Mouse (Mus musculus) left cerebral cortex, adult 2 months (tissue): ENCODE measurements around the gene Atf4. TPM values are rescaled to one million over a fixed set of nuclear protein-coding genes. Genes with fewer than 3 reads are reported as not detected.
A peak's percentile ranks its signal among the peaks of the same experiment; 100 is the strongest.

Experiments used
- DNase-seq, 2 experiments: peaks; one replicate each; pipeline ENCODE4 v3.0.0; 2021 to 2022; ENCODE audit warnings: low spot score in 2 of 2, mixed read lengths in 1 of 2; ENCODE audit errors: extremely low spot score in 1 of 2
- H3K27ac ChIP-seq: fragments of 200-600 bp; 2 replicates; pipeline ENCODE4 v1.8.1; 2022
- H3K4me3 ChIP-seq: fragments of 200-600 bp; 2 replicates; pipeline ENCODE4 v1.8.1; 2022
- CTCF ChIP-seq: fragments of 200-600 bp; IDR thresholded peaks from 2 replicates; pipeline ENCODE4 v1.8.1; 2022; ENCODE audit warnings: antibody characterized with exemption, mild to moderate bottlenecking, moderate library complexity
- intact Hi-C: fragments of 180-260 bp; cut with DNase I; formaldehyde crosslinking; loops from one replicate; pipeline ENCODE4 v1.15.1; 2025
- total RNA-seq, 2 experiments: library from RNA; stranded (reverse); gene quantifications; 2 replicates each; pipeline ENCODE4 v1.2.3; 2021

Gene Atf4
- total RNA-seq, 2 experiments from 2014 or later, result 119 to 120 TPM

GRCm38 (mm10) chr15:80263610-80264575 lies 8.9 kb downstream of the Atf4 start, which contains the start of gene Rps19bp1:
Rps19bp1 (minus strand) TSS chr15:80264315.
- Histone ChIP-seq H3K4me3 (peak within 1 kb of the TSS; percentile 84), H3K27ac (peak within 1 kb of the TSS; percentile 50)
- intact Hi-C loops, result loop anchor here (5.0 to 10.0 kb wide), 2 partner anchors 37 to 621 kb away; no protein-coding TSS in a partner anchor
- TF ChIP-seq CTCF, result no peak
- peak; percentile 87 for DNase-seq

GRCm38 (mm10) chr15:80266281-80266680 lies 11.3 kb downstream of the Atf4 start:
- intact Hi-C loops, result loop anchor here (1.0 to 10.0 kb wide), 3 partner anchors 429 to 619 kb away; no protein-coding TSS in a partner anchor
- DNase-seq, result peak; percentile 74 to 80

GRCm38 (mm10) chr15:80271858-80272396 lies 16.9 kb downstream of the Atf4 start:
- no peak for TF ChIP-seq CTCF
- intact Hi-C loops, result no loop called here
- H3K4me3 ChIP-seq, result no peak overlapping the region
- DNase-seq, result no peak
- no peak overlapping the region for H3K27ac ChIP-seq

More at GRCm38 (mm10) chr15:80266281-80266680, 11.3 kb downstream of the Atf4 start:
- H3K27ac ChIP-seq, result no peak overlapping the region
- no peak overlapping the region for H3K4me3 ChIP-seq
- peak; percentile 90 for TF ChIP-seq CTCF

GRCm38 (mm10) chr15:80277107-80277506 lies 22.1 kb downstream of the Atf4 start:
- no peak overlapping the region for H3K4me3 ChIP-seq
- no peak for DNase-seq
- peak; percentile 20 for TF ChIP-seq CTCF
- H3K27ac ChIP-seq, result no peak overlapping the region; the same call in 1 of the 2 replicates
- intact Hi-C loops, result no loop called here

- H3K4me3 ChIP-seq, result no peak overlapping the region
- peak overlapping the region; percentile 88 for H3K27ac ChIP-seq
- intact Hi-C loops, result no loop called here
- no peak for DNase-seq
- TF ChIP-seq CTCF, result no peak
Observed at GRCm38 (mm10) chr15:80277625-80278024, 22.6 kb downstream of the Atf4 start.

GRCm38 (mm10) chr15:80278121-80278759 lies 23.3 kb downstream of the Atf4 start:
- TF ChIP-seq CTCF, result no peak
- intact Hi-C loops, result no loop called here
- DNase-seq, result peak; percentile 67 to 72
- Histone ChIP-seq H3K27ac (peak overlapping the region; percentile 90), H3K4me3 (peak overlapping the region; percentile 34)

GRCm38 (mm10) chr15:80279053-80279452 lies 24.1 kb downstream of the Atf4 start:
- no peak for DNase-seq
- intact Hi-C loops, result no loop called here
- peak overlapping the region; percentile 90 for H3K27ac ChIP-seq
- TF ChIP-seq CTCF, result no peak
- H3K4me3 ChIP-seq, result peak overlapping the region; percentile 34

GRCm38 (mm10) chr15:80280646-80281045 lies 25.7 kb downstream of the Atf4 start:
- H3K27ac ChIP-seq, result no peak overlapping the region
- intact Hi-C loops, result no loop called here
- H3K4me3 ChIP-seq, result no peak overlapping the region
- DNase-seq, result no peak
- peak; percentile 68 for TF ChIP-seq CTCF

GRCm38 (mm10) chr15:80286851-80287415 lies 31.9 kb downstream of the Atf4 start, which contains the start of gene Cacna1i:
Cacna1i (plus strand) TSS chr15:80287238.
- Histone ChIP-seq H3K4me3 (peak within 1 kb of the TSS; percentile 65), H3K27ac (peak within 1 kb of the TSS; percentile 87)
- intact Hi-C loops, result loop anchor here (5.0 kb wide), 3 partner anchors 215 to 345 kb away; no protein-coding TSS in a partner anchor
- DNase-seq, result peak; percentile 74 to 77
- no peak; the same call in none of the 2 replicates for TF ChIP-seq CTCF

GRCm38 (mm10) chr15:80288036-80288435 lies 33.1 kb downstream of the Atf4 start:
- intact Hi-C loops, result loop anchor here (5.0 kb wide), 3 partner anchors 214 to 344 kb away; no protein-coding TSS in a partner anchor
- Histone ChIP-seq H3K27ac (peak overlapping the region; percentile 86), H3K4me3 (peak overlapping the region; percentile 65)
- DNase-seq, result peak; percentile 30 to 46
- no peak for TF ChIP-seq CTCF

GRCm38 (mm10) chr15:80289436-80289835 lies 34.5 kb downstream of the Atf4 start:
- intact Hi-C loops, result loop anchor here (5.0 kb wide), 3 partner anchors 213 to 343 kb away; no protein-coding TSS in a partner anchor
- peak overlapping the region; percentile 65 for H3K4me3 ChIP-seq
- DNase-seq, result peak; percentile 76 to 79

More at GRCm38 (mm10) chr15:80289436-80289835, 34.5 kb downstream of the Atf4 start:
- peak; percentile 75 for TF ChIP-seq CTCF
- H3K27ac ChIP-seq, result peak overlapping the region; percentile 63
